Mouse (Mus musculus): ENCODE data around the gene Zfp410. TPM values are rescaled to one million over a fixed set of nuclear protein-coding genes. Genes with fewer than 3 reads are reported as not detected.
A peak's percentile ranks its signal among the peaks of the same experiment; 100 is the strongest.
"Not testable (repeated sequence)": the region's sequence is repeated elsewhere in the genome, so short reads cannot be mapped to it uniquely, and the experiment has no call there.

Gene Zfp410
- total RNA-seq, 2 experiments from 2014 or later, result 19.5 to 22.1 TPM

DNA sequence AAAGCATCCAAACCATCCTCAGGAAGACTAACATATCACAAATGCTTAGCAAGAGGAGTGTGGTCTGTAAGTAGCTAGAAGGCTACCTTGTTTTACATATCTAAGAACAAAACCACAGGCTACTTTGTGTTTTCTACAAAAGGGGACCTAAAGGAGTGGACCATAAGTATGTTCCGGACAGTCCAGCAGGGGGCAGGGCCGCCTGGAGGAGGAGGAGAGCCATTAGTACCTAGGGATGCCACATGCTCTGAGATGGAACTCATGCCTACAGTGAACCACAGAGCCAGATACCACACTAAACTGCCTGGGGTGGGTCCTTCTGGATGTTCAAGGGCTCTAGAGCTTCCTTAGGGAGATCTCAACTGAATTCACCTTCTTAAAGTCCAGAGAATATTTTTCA, 30.5 kb downstream of the Zfp410 start:
- DNase-seq (ENCODE audit: low spot score), result no peak
- intact Hi-C loops (cut with DNase I), result no loop called here

DNA sequence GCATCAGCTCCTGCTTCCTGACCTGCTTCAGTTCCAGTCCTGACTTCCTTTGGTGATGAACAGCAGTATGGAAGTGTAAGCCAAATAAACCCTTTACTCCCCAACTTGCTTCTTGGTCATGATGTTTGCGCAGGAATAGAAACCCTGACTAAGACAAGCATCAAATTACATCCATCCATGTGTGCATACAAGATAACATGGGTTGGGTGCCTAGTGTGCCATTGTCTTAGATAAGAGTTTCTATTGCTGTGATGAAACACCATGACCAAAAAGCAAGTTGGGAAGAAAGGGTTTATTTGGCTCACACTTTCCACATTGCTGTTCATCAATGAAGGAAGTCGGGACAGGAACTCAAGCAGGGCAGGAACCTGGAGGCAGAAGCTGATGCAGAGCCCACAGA, 42.0 kb downstream of the Zfp410 start:
- not testable (repeated sequence) for DNase-seq (ENCODE audit: low spot score)
- intact Hi-C loops (cut with DNase I), result loop anchor here (5.0 kb wide), 1 partner anchor 71 kb away; the partner anchor contains the start of gene Ptgr2

DNA sequence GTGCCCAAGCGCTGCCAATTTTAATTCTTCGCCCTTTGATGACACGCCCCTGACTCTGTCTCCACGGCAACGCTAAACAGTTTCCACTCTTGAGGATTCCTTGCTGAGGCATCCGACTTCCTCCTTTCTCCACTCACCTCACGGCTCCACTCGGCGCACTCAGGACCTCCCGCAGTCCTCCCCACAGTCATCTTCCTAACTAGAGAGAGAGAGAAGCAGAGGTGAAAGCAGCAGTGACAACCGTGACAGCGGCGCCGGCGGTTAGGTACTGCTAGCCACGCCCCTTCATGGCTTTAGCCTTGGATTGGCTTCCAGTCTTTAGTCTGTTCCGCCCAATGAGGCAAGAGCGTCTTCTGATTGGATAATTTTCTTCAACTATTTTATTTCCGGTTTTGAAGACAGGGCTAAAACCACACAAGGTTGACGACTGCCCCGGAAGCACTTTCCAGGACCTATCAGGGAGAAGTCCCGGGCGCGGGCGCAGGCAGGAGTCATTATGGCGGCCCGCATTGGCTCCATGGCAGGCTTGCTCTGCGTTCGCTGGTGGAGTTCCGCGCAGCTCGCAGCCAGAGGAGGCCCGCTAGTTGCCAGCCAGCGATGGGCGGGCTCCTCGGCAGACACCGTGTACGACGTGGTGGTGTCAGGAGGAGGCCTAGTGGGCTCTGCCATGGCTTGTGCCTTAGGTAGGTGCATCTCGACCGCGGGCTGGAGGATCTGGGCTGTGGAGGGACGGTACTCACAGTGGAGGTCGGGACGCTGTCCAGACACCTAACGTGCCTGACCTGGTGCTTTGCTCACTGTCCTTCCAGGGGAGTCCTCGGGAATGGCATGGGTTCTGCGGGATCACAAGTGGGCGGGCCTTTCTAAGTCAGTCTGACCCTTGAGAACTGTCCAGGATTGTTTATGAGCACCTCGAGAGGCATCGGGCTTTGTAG, 45.2 kb downstream of the Zfp410 start, which contains the start of the genes Coq6 and Fam161b:
Coq6 (plus strand) TSS at position 103 of the 935 bp plus-strand sequence.
Fam161b (minus strand) TSS at position 279 of the 935 bp plus-strand sequence.
- intact Hi-C loops (cut with DNase I), result no loop called here
- DNase-seq (ENCODE audit: low spot score), result peak; percentile 90

DNA sequence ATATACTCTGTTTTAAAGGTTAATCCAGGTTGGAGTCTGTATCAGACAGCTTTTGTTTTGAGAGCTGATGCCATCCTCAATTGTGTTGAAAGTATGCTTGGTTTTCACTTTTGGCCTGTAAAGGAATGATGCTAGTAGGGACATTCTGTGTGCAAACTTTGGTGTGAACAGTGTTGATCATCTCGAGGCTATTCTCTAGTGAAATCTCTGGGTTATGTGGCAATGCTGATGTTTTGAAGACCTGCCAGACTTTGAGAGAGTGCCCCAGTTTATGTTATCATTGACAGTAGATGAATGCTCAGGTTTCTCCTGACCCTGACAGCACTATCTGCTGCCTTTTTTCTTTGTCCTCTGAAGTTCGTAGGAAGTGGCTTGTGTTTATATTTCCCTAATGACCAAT, 46.2 kb downstream of the Zfp410 start:
- no peak for DNase-seq (ENCODE audit: low spot score)
- intact Hi-C loops (cut with DNase I), result no loop called here

DNA sequence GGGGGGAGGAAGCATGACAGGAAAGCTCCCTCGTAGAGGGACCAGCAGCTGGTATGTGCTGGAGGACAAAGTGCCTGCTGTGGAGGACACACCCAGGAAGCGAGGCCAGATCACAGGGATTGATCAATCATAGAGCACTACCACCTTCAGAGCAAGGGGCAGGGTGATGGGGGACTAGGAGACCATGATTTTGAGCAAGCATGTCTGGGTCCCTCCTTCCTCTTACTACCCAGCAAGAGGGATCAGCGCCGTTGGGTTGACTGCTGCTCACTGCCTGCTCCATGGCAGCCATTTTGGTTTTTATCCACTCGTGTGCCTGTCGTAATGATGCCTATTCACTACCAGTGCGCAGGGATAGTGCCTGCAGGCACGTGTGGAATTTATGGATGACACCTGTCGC, 47.6 kb downstream of the Zfp410 start:
- DNase-seq (ENCODE audit: low spot score), result no peak
- intact Hi-C loops (cut with DNase I), result no loop called here

DNA sequence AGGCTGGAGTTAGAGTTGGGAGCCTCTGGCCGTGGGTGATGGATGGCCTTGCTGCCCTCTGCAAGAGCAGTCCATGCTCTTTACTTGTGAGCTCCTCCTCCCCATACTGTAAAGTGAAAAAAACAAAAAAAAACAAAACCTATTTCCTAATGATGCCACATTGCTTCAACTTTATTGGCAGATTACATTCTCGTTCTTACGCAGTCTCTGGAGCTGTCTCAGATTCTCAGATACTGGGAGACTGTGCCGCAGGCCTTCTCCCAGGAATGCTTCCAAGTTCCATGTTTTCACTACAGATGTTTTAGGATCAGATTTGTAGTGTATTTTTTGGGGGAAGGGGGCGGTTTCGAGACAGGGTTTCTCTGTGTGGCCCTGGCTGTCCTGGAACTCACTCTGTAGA, 48.5 kb downstream of the Zfp410 start:
- intact Hi-C loops (cut with DNase I), result no loop called here

DNA sequence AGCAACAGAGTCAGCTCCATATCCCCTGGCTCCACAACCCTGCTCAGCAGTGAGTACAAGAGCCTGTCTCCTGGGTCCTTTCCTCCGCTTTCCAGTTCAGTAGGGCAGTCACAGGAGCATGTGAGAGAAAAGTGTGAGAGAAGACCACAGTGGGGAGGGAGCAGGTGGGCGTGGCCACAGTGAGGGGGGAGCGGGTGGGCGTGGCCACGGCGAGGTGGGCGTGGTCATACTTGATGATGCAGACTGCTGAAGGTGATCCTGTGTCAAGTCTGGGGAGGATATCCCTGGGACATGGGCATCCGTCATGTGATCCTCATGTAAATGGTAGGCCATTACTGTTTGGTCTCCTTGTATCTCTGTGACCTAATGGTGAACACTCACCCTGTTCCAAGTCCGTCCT, 50.3 kb downstream of the Zfp410 start:
- intact Hi-C loops (cut with DNase I), result no loop called here
- DNase-seq (ENCODE audit: low spot score), result no peak

More for the DNA sequence above, 48.5 kb downstream of the Zfp410 start:
- no peak for DNase-seq (ENCODE audit: low spot score)

DNA sequence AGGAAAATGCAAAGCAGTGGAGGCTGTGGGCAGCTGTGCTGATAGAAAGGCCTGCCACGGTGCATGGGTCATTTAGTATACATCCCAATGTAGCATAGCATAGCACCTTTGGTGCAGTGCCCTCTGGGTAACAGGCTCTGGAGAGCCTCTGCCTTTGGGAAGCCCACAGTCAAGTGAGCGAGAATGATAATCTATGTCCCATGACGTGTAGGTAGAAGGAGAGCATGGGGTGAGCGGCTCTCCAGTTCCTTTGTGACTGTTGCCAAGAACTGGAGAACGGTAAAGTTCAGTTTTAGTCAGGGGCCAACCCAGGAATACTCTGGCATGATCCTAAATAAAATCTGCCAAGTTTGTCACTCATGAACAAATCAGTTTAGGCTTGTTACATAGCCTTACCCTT, 55.0 kb downstream of the Zfp410 start:
- intact Hi-C loops (cut with DNase I), result no loop called here
- no peak for DNase-seq (ENCODE audit: low spot score)

DNA sequence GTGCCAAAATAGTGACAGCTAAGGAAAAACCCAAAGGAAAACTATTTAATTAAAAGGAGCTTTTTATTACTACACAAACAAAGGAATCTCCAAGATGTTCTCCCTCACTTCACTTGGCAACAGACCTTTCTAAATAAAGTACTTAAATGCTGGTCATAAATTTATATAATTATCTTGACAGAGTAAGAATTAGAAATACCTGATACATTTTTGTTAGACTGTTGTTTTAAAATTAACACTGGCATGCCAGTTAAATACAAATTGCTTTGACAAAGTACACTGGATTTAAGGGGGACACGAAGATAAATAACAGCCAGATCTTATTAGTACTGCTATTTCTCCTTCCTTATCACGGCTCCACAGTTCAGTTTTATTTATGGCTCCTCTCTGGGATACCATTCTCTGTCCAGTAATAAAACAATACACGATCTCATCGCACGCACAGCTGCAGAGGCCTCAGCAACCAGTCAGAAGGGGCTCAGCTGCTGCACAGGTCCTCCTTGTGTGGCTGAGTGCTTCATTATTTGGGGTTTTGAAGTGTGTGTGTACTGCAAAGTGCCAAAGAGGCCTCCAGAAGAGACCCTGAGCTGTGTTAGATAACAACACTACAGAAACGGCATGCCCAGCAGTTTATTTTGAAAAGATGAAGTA, 57.3 kb downstream of the Zfp410 start:
- no peak for DNase-seq (ENCODE audit: low spot score)
- intact Hi-C loops (cut with DNase I), result no loop called here

DNA sequence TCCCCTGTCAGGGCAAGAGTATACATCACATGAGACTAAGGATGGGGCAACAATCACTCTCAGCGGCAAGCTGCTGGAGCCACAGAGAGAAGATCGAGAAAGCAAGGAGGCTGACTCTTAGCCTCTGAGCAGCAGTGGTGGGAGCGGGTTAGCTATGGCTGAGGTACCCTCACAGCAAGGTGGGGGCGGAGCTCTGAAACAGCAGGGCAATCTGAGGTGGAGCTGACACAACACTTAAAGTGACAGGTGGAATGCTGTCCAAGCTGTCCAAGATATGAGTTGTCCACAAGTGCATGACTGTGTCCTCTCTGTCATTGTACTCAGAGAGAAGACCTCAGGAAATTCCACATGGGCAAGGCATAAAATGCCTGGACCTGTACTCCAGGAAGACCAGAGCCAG, 65.7 kb downstream of the Zfp410 start:
- intact Hi-C loops (cut with DNase I), result no loop called here
- DNase-seq (ENCODE audit: low spot score), result no peak

DNA sequence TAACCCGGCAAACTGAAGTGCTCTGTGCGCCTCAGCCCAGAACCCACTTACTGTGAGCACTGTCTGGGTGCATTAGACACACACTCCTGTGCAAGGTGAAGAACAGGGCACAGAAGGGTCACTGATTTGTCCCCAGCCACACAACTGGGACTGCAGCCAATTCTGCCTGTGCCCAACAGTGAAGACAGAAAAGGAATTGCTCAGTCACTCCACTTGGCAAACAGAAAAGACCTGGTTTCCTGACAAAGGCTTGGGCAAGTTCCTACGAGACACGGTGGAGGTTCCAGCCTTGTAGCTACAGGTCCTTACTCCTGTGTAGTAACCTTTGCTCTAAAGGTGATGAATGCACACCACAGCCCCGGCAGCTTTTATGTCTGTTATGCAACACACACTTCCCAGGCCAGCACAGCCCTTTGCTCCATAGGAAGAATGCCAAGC, 68.0 kb downstream of the Zfp410 start:
- DNase-seq (ENCODE audit: low spot score), result no peak
- intact Hi-C loops (cut with DNase I), result no loop called here

DNA sequence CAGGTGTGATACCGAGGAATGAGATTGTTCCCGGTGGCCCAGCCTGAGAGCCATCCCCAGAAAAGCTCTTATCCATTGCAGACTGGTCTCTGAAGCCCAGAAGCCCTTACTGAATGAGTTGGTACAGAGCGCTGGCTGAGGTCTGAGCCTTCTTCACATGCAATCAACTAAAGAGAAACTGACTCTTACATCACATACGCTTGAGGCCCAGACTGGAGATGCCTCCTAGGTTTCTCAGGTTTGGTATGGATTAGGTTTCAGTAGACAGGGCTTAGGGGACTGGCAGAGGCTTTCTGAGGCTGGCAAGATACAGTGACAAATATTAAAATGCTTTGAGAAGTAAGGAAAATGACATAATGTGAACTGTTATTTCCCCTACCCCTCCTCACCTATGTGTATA, 68.8 kb downstream of the Zfp410 start:
- no peak for DNase-seq (ENCODE audit: low spot score)
- intact Hi-C loops (cut with DNase I), result no loop called here

DNA sequence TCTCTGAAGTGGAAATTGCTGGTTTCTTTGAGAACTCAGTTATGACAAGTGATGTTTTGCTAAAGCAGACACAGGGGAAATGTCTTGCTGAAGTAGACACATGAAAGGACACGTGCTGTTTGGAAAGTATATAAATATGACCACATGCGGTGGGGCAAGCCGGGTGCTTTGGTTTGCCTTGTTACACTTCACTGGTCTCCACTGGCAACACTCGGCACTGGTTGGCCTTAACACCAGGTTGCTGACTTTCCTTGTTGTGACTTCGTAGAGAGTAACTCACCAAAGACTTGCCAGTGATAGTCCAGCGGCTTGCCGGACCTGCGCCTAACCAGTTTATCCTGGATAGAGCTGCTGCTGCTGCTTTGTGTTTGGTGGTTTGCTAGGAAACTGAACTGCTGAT, 71.4 kb downstream of the Zfp410 start:
- DNase-seq (ENCODE audit: low spot score), result no peak
- intact Hi-C loops (cut with DNase I), result no loop called here

DNA sequence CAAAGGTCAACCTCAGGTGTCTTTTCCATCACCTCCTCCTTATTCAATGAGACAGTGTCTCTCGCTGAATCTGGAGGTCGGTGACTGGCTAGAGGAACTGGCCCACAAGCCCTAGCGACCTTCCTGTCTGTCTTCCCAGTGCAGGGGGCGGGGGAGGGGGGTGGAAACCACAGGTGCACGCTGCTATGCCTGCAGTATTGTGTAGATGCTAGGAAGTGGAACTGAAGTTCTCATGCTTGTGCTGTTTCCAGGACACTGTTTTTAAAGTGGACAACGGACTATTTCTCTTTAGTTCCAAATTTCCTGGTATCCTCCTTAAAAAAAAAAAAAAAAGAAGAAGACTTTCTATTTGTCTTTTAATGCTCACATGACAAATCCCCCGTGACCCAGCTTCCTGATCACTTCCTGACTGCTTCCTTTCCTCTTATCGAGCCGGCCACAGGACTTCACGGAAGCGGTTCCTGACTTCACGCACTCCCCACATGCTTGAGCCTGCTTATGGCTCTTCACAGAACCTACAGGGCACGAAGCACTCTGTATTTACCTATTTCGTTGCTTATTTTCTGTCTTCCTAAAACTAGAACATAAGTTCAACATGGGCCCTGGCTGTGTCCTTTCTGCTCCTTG, 72.2 kb downstream of the Zfp410 start:
- intact Hi-C loops (cut with DNase I), result no loop called here
- no peak for DNase-seq (ENCODE audit: low spot score)

DNA sequence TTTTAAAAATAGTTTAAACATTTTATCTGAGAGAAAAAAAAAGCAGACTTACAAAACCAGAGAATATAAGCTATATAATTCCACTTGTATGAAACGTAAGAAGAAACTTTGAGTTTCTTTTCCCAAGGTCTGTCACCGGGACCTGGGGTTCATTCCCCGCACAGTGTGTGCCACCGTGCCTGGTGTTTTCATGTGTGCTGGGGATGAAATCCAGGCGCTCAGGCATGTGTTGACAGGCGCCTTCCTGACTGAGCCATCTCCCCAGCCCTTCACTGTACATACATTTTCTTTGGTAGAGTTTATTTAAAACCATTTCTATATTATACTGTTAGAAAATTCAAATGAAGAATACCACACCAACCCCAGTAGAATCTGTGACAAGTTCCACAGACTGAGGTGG, 73.7 kb downstream of the Zfp410 start:
- intact Hi-C loops (cut with DNase I), result no loop called here
- DNase-seq (ENCODE audit: low spot score), result no peak

DNA sequence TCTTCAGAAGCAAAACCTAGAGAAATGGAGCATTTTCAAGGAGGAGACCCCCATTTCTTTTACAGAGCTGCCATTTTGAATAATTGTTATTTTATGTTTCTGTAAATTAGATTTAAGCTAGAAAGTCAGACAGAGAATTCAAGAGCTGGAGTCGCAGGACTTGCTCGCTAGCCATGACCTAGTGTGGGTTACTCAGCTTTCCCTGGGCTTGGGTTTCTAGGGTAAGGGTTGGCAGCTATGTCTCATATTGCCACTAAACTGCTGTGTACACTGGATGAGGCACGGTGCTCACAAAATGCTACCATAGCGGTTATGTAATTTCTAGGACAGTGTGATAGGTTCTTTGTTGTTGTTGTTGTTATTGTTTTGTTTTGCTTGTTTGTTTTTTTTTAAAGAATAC, 76.0 kb downstream of the Zfp410 start:
- intact Hi-C loops (cut with DNase I), result no loop called here
- DNase-seq (ENCODE audit: low spot score), result no peak

Other genes starting within 250 kb of the Zfp410 start
- not detected for gene Acot5, start 247.5 kb upstream of the Zfp410 start, total RNA-seq (2021)
- gene Acot6, start 216.2 kb upstream of the Zfp410 start, total RNA-seq (2021), result 1 to 10 TPM; 2.2 to 2.4 TPM
- gene Dnal1, start 202.5 kb upstream of the Zfp410 start, total RNA-seq (2021), result 10 to 100 TPM in 1 of 2 experiments, 1 to 10 TPM in 1; 8.2 to 10.1 TPM
- gene Pnma1, start 168.4 kb upstream of the Zfp410 start, total RNA-seq (2021), result under 1 TPM; 0.14 to 0.18 TPM
- gene Elmsan1, start 98.0 kb upstream of the Zfp410 start, total RNA-seq (2021), result 10 to 100 TPM; 13.8 to 17.7 TPM
- 100 to 1,000 TPM; 213 to 236 TPM for gene Ptgr2, start 31.6 kb upstream of the Zfp410 start, total RNA-seq (2021)
- gene Coq6, start 44.8 kb downstream of the Zfp410 start, total RNA-seq (2021), result 100 to 1,000 TPM; 102 to 106 TPM
- 1 to 10 TPM; 8.3 to 8.5 TPM for gene Fam161b, start 45.0 kb downstream of the Zfp410 start, total RNA-seq (2021)
- 10 to 100 TPM; 58.1 to 59.2 TPM for gene Entpd5, start 92.2 kb downstream of the Zfp410 start, total RNA-seq (2021)
- 1 to 10 TPM; 1.3 to 3.0 TPM for gene Bbof1, start 92.2 kb downstream of the Zfp410 start, total RNA-seq (2021)
- 1 to 10 TPM; 8.4 to 8.5 TPM for gene Rnf113a2, start 100.3 kb downstream of the Zfp410 start, total RNA-seq (2021)
- gene Aldh6a1, start 134.2 kb downstream of the Zfp410 start, total RNA-seq (2021), result 100 to 1,000 TPM; 178 to 183 TPM
- gene Lin52, start 134.6 kb downstream of the Zfp410 start, total RNA-seq (2021), result 10 to 100 TPM; 10.2 to 12.2 TPM

Data from heart, postnatal 25 days (tissue).